Mouse (Mus musculus): ENCODE measurements at regions not wholly inside any gene's neighbourhood (a gene's known extent, or its start where the extent isn't known, plus 50 kb on each side); places are given as distances from the start of the nearest gene placed in this dataset.

DNA sequence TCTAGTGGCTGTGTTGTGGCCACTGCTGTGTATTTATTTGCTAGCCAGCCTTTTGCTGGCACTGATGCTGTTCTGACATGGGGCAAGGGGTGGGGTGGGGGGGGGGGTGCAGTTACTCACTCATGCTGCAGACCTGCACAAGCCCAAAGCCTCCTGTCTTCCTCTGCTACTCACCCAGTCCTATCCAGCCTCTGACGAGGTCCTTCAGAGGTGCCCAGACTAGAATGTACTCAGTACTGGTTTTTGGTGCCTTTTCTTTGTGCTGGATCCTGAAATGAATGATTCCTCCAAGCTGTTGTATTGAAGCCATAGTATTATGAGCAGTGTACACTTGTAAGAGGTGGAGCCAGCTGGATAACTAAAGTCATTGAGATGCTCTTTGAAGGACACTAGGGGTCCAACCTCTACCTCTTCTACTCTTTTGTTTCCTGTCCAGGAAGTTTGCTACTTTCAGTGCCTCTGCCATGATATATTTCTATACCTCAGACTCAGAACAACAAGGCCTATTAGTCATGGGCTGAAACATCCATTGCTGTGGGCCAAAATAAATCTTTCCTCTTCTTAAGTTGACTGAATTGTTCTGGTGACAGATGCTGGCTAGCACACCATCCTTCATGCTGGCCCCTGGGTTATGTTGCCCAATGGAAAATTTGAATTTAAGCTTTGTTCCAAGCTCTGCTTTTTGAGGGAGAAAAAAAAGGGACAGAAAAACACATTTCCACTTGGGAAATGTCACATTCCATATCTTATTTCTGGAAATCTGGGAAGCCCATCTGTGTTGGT lies 128.1 kb upstream of the Gas1 start:
- no peaks in the 10 kb centered on the region for H3K27me3 ChIP-seq
- 62% methylated on average over 1 of the region's 1 CpGs for WGBS
- no peak overlapping the region for H3K27ac ChIP-seq
- no peaks in the 10 kb centered on the region for H3K9me3 ChIP-seq
- H3K9ac ChIP-seq, result no peak overlapping the region
- no peak overlapping the region for H3K4me2 ChIP-seq (replicated peaks)
- H3K4me1 ChIP-seq, result peaks cover 50% of the 10 kb centered on the region
- no peak overlapping the region for H3K4me3 ChIP-seq
- no peaks in the 10 kb centered on the region for H3K36me3 ChIP-seq
- no peak for ATAC-seq (ENCODE audit: low FRiP score, low read depth)

DNA sequence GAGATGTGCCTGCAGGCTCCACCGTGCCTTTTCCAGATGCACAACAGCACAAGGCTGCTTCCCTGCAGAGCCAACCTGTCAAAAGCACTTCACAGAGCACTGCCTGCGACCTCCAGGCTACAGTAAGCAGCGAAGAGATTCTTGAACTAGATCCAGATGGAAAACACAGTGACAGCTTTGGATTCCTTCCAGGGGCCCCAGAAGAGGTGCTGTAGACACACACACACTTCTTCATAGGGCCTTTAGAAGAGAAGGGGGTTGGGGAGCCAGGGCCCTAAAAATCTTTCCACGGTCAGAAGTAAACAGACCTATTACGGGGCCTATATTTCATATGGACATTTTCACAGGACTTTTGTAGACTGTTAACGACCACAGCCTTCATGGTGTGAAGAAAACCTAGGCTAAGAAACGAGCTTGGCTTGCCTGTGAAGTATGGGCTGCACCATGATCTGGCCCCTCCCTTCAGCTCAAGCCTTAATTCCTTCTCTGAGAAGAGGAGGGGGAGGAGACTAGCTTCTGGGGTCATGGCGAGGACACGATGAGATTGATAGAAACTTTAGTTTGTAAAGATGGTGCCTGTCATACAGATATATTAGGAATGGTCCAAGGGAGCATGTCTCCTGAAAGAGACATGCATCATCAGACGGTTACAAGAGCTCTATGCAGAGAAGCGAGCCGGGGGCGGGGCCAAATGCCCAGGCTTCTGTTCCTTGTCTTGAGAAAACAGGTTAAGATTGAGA lies 131.1 kb upstream of the Gas1 start:
- Histone ChIP-seq H3K4me1 (peaks cover 31% of the 10 kb centered on the region), H3K4me3 (no peak overlapping the region), H3K4me2 (replicated peaks) (peak overlapping the region; percentile 38), H3K36me3 (no peaks in the 10 kb centered on the region), H3K9me3 (no peaks in the 10 kb centered on the region), H3K9ac (no peak overlapping the region), H3K27me3 (no peaks in the 10 kb centered on the region), H3K27ac (peak overlapping the region; percentile 79)
- WGBS, result 29% methylated on average over 13 of the region's 13 CpGs
- peak; percentile 91 for ATAC-seq (ENCODE audit: low FRiP score, low read depth)

DNA sequence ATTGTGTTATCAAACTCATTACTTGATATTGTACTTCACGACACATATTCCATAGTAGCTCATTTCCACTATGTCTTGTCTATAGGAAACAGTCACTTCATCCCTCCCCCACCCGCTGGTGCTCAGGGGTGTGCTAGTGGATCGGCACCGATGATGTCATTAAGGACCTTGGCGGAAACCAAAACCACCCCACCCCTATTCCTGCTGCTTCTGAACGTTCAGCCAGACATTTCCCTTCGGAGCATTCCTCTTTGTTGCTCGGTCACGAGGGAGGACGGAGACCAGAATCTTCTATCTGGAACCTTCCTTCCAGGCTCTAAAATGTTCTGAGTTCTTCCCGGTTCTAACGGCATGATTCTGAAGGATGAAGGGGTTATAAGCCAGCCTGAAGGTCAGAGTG lies 132.3 kb upstream of the Gas1 start:
- no peaks in the 10 kb centered on the region for H3K9me3 ChIP-seq
- no peak for ATAC-seq (ENCODE audit: low FRiP score, low read depth)
- H3K4me2 ChIP-seq (replicated peaks), result no peak overlapping the region
- H3K9ac ChIP-seq, result no peak overlapping the region
- H3K27me3 ChIP-seq, result no peaks in the 10 kb centered on the region
- 87% methylated on average over 12 of the region's 12 CpGs for WGBS
- no peaks in the 10 kb centered on the region for H3K36me3 ChIP-seq
- H3K4me1 ChIP-seq, result peaks cover 31% of the 10 kb centered on the region
- H3K4me3 ChIP-seq, result no peak overlapping the region
- no peak overlapping the region for H3K27ac ChIP-seq

DNA sequence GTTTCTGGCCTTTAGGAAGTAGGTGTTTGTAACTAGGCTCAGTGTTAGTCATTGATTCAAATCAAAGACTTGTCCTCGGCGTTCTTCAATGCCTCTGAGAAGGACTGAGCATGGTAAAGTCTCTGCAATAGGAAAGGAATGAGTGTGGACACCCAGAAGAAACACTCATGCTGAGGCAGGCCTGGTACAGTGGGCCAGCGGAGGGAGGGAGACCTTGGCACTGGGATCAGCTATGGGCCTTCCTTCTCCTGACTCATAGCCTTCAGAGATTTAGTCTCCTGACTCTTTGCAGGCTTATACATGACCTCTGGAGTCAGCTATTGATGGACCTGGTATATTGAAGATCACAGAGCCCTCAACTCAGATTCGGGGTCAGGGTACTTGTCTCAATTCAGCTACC lies 132.8 kb upstream of the Gas1 start:
- WGBS, result 93% methylated on average over 4 of the region's 4 CpGs
- Histone ChIP-seq H3K27me3 (no peaks in the 10 kb centered on the region), H3K9me3 (no peaks in the 10 kb centered on the region), H3K4me1 (peaks cover 31% of the 10 kb centered on the region), H3K4me2 (replicated peaks) (no peak overlapping the region), H3K9ac (no peak overlapping the region), H3K36me3 (no peaks in the 10 kb centered on the region), H3K27ac (no peak overlapping the region), H3K4me3 (no peak overlapping the region)
- ATAC-seq (ENCODE audit: low FRiP score, low read depth), result no peak

DNA sequence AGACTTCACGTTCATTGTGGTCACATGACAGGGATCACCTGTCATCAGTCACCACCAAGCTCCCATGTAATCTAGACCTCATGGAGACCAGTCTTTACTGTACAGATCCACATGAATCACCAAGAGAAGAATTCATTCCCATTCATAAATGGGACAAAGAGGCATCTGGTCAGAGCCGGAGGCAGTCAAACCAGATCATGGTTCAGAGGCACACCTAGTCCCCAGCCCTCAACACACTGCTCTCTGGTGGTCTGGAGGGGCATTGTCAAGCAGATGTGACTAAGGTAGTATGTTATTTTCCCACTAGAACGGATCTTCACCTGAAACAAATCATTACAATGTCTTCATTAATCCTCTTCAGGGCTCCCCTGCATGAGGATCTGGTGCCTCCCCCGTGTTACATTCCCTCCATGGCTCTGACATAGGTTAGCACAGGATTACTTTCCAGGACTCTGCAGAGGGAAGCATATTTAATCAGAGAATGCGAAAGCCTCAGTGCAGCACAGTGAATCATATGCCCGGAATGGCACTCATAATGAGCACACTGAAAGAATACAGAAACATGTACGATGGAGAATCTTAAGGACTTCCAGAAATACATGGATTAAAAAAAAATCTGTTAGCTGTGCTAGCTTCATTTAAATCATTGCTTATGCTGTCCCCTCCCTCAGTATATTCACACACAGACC lies 135.4 kb upstream of the Gas1 start:
- Histone ChIP-seq H3K4me1 (peaks cover 28% of the 10 kb centered on the region), H3K27ac (no peak overlapping the region), H3K36me3 (no peaks in the 10 kb centered on the region), H3K9me3 (no peaks in the 10 kb centered on the region), H3K4me3 (no peak overlapping the region), H3K27me3 (no peaks in the 10 kb centered on the region), H3K9ac (no peak overlapping the region), H3K4me2 (replicated peaks) (no peak overlapping the region)
- WGBS, result 74% methylated on average over 7 of the region's 7 CpGs
- ATAC-seq (ENCODE audit: low FRiP score, low read depth), result no peak

DNA sequence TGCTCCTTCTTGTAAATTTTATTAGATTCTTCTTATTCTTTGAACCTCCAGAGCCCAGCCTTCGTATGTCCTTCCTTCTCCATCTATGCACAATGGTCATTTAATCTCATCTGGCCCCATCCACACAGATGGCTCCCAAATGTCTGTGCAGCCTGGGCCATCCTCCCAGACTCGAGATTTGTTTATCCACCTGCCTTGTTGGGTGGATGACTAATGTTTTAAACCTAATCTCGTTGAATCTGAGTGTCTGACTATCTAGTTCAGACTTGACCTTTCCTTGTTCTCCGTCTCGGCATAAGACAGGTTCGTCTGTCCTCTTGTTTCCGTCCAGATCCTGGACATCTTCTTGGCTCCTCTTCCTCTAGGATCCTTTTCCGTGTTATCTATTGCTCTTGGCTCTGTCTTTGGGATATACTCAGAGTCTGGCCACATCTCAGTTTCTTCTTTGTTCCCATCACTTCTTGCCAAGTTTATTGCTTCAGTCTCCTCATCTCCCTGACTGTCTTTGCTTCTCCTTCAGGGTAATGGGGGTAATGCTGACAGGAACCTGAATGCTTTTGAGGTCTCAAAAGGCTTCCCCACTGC lies 141.4 kb upstream of the Gas1 start:
- Histone ChIP-seq H3K9me3 (no peaks in the 10 kb centered on the region), H3K27me3 (no peaks in the 10 kb centered on the region), H3K36me3 (no peaks in the 10 kb centered on the region), H3K27ac (no peak overlapping the region), H3K4me1 (peaks cover 24% of the 10 kb centered on the region), H3K4me2 (replicated peaks) (no peak overlapping the region), H3K9ac (no peak overlapping the region), H3K4me3 (no peak overlapping the region)
- no peak for ATAC-seq (ENCODE audit: low FRiP score, low read depth)
- WGBS, result 79% methylated on average over 8 of the region's 8 CpGs

DNA sequence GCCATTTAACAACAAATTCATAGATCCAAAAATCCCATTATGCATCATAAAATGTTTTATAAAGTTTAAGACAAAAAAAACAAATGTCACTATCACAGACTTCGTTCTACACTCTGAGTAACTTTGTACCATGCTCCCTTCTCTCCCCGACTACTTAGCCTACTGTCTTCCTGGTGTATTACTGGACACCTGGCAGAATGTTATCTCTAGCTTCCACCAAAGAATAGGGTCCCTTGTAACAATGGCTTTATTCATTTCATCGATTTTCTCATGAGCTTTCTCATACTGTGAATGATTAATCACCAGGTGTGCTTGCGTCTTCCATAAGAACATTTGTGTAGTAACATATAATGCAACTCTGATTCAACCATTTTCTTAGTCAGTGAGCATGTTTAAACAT lies 142.1 kb upstream of the Gas1 start:
- no peak overlapping the region for H3K9ac ChIP-seq
- H3K4me1 ChIP-seq, result peaks cover 24% of the 10 kb centered on the region
- no peak for ATAC-seq (ENCODE audit: low FRiP score, low read depth)
- H3K27ac ChIP-seq, result no peak overlapping the region
- whole genome bisulfite sequencing, result 85% methylated on average over 4 of the region's 4 CpGs
- no peak overlapping the region for H3K4me2 ChIP-seq (replicated peaks)
- H3K4me3 ChIP-seq, result no peak overlapping the region
- no peaks in the 10 kb centered on the region for H3K9me3 ChIP-seq
- no peaks in the 10 kb centered on the region for H3K36me3 ChIP-seq
- no peaks in the 10 kb centered on the region for H3K27me3 ChIP-seq

DNA sequence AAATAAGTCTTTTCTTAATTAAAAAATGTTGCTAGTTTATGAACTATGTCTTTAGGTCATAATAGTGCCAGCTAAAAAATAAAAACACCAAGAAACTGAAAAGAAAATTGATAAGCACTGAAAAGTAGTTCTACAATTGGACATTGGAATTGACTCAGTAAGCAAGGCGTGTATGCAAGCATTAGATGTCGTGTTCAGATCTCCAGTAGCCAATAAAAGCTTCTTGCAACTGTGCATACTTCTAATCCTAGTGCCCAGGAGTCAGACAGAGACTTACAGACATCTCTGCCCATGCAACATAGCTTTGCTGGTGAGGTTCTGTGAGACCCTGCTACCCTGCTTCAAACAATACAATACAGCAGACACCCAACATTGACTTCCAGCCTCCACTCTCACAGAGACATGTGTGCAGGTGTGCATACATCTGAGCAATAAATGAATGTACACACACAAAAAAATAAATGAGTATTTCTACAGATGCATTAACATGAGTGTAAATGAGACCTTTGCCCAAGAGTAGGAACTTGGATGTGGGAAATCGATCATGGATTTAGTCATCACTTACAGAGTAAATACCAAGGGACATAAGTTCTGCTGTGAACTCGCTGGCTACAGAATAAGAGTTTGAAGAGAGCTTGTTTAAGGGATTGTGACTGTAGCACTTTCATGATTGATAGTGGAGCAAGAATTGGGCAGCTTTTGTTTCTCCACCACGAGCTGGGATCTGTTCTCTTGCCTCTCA lies 142.9 kb upstream of the Gas1 start:
- Histone ChIP-seq H3K4me2 (replicated peaks) (no peak overlapping the region), H3K27ac (no peak overlapping the region), H3K4me3 (no peak overlapping the region), H3K4me1 (peaks cover 24% of the 10 kb centered on the region), H3K27me3 (no peaks in the 10 kb centered on the region), H3K36me3 (no peaks in the 10 kb centered on the region), H3K9ac (no peak overlapping the region), H3K9me3 (no peaks in the 10 kb centered on the region)
- 71% methylated on average over 5 of the region's 5 CpGs for WGBS
- ATAC-seq (ENCODE audit: low FRiP score, low read depth), result no peak

DNA sequence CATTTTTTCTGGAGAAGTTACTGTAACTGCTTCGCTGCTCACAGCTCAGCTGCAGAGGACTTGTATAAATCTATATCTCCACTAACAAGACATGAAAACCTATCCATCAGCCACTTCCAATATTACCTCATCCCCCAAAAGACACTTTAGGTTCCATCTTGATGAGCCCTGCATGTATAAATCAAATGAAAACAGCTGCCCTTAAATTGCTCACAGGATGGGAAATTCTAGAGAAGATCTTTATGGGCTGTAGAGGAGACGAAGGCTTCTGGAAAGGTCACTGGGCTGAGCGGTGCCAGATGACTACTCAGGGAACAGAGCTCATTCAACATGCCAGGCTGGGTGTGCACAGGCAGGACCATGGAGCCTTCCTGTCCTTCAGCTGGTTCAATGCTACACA lies 145.4 kb upstream of the Gas1 start:
- H3K9me3 ChIP-seq, result peaks cover 10% of the 10 kb centered on the region
- H3K9ac ChIP-seq, result no peak overlapping the region
- H3K27ac ChIP-seq, result no peak overlapping the region
- H3K4me2 ChIP-seq (replicated peaks), result no peak overlapping the region
- 45% methylated on average over 3 of the region's 3 CpGs for WGBS
- no peak overlapping the region for H3K4me3 ChIP-seq
- H3K36me3 ChIP-seq, result no peaks in the 10 kb centered on the region; the same call in 1 of the 2 replicates
- peak; percentile 86 for ATAC-seq (ENCODE audit: low FRiP score, low read depth)
- H3K4me1 ChIP-seq, result peaks cover 17% of the 10 kb centered on the region
- no peaks in the 10 kb centered on the region for H3K27me3 ChIP-seq

DNA sequence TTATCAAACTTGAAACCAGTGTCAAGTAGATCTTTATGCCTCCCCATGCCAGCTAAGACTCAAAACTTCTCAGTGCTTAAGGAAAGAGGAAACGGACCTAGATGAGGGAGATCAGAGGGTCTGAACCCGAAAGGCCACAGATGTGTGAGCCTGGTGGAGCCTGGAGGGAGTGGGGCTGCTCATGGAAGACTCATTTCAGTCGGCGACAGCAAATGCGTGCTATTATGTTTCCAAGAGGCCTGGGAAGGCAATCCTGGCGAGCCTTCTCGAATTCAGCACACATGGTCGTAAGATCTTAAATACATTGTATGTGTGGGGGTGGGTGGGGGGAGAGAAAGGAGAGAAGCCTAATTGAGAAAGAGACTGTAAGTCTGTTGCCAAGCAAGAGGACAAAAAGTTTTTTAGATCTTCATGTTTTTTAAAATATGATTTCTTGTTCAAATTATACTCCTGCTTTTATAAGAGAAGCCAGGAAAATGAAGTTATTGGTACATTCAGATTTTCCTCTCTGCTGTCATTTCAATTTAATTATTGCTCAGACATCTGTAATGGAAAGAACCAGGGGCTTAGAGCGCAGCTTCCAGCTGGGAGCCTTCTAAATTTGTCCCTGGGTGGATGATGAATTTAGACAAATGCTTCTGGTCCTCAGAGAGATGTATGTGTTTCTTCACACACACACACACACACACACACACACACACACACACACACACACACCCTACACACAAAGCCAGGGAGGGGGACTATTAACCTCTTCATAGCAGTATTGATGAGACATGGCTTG lies 153.5 kb upstream of the Gas1 start:
- Histone ChIP-seq H3K27ac (peak overlapping the region; percentile 66), H3K4me3 (no peak overlapping the region), H3K27me3 (no peaks in the 10 kb centered on the region), H3K36me3 (no peaks in the 10 kb centered on the region; the same call in 1 of the 2 replicates), H3K9ac (no peak overlapping the region), H3K9me3 (peaks cover 13% of the 10 kb centered on the region), H3K4me2 (replicated peaks) (0 out of 2 replicates have a peak overlapping the region, but pooled peaks have one; percentile 23), H3K4me1 (peaks cover 33% of the 10 kb centered on the region)
- peak; percentile 82 for ATAC-seq (ENCODE audit: low FRiP score, low read depth)
- 15% methylated on average over 9 of the region's 9 CpGs for WGBS

DNA sequence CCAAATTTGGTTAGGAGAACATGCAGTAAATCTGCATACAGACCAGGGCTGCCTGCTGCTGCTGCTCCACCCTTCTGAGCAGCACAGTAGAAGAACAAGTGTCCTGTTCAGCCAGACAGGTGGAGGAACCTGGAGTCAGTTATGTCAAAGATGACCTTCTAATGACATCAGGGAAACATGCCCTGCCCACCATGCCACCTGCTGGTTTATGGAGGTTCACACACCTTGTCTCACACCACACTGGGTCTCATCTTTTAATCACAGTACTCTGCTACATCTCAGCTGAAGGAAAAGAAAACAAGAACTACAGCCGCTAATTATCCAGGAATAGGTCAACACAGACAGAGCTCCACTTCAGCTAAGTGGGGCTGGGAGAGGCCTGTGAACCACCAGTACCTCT lies 159.0 kb upstream of the Gas1 start:
- H3K9me3 ChIP-seq, result 0 out of 2 replicates have a peak, but pooled peaks cover 6% of the 10 kb centered on the region
- no peak for ATAC-seq (ENCODE audit: low FRiP score, low read depth)

More for the DNA sequence above, 159.0 kb upstream of the Gas1 start:
- H3K4me2 ChIP-seq (replicated peaks), result no peak overlapping the region
- WGBS, result 39% methylated on average over 1 of the region's 1 CpGs
- H3K27ac ChIP-seq, result peak overlapping the region; percentile 89
- H3K4me3 ChIP-seq, result no peak overlapping the region
- no peaks in the 10 kb centered on the region for H3K27me3 ChIP-seq
- no peaks in the 10 kb centered on the region for H3K36me3 ChIP-seq
- H3K4me1 ChIP-seq, result peaks cover 46% of the 10 kb centered on the region
- H3K9ac ChIP-seq, result no peak overlapping the region

All from limb, embryonic 13.5 days (tissue).